Mouse (Mus musculus): ENCODE measurements around the gene Sp1. TPM values are rescaled to one million over a fixed set of nuclear protein-coding genes. Genes with fewer than 3 reads are reported as not detected.

Sp1 gene
- polyA plus RNA-seq (2015; fragmentation: Nextera tagmentation; extraction: Ambion mirVana), result 4.4 and 4.7 TPM in 2 replicates

- H3K27ac ChIP-seq (replicated peaks), result peak within 1 kb of the TSS; percentile 100
- no peak; the same call in 1 of the 2 replicates for TF ChIP-seq CTCF (IDR thresholded peaks at IDR 0.05; ENCODE audit: low read depth)
- TF ChIP-seq EP300 (optimal IDR thresholded peaks at IDR 0.05), result peak; percentile 96
- H3K4me2 ChIP-seq (replicated peaks; ENCODE audit: low read depth), result peak within 1 kb of the TSS; percentile 55
- DNase-seq (ENCODE audit: low spot score) (peak; percentile 99), ATAC-seq (ENCODE audit: low FRiP score, low TSS enrichment) (peak; percentile 96)
- H3K9me3 ChIP-seq (ENCODE audit: control insufficient read depth, low read length), result no peaks in the 10 kb centered on the region
- H3K27me3 ChIP-seq (ENCODE audit: control insufficient read depth, insufficient read depth, low read length), result no peaks in the 10 kb centered on the region
- WGBS, result under 1% methylated on average over 37 of the region's 38 CpGs
- H3K4me3 ChIP-seq (ENCODE audit: low read depth, low read length), result peak within 1 kb of the TSS; percentile 73
- H3K9ac ChIP-seq (ENCODE audit: low read length), result peak within 1 kb of the TSS; percentile 93
- peaks cover 22% of the 10 kb centered on the region for H3K36me3 ChIP-seq (ENCODE audit: control insufficient read depth, insufficient read depth, low read length)
- 0 out of 2 replicates have a peak, but pooled peaks cover 3% of the 10 kb centered on the region for H3K4me1 ChIP-seq (replicated peaks; ENCODE audit: control insufficient read depth, insufficient read depth)
These were observed at the start of gene Sp1 for GRCm38 (mm10) chr15:102405489-102406195. Gene Sp1 (plus strand): TSS chr15:102406143.

GRCm38 (mm10) chr15:102356501-102357325, 49.2 kb upstream of the Sp1 start:
- ATAC-seq (ENCODE audit: low FRiP score, low TSS enrichment) (no peak), DNase-seq (ENCODE audit: low spot score) (no peak)
- no peaks in the 10 kb centered on the region for H3K36me3 ChIP-seq (ENCODE audit: control insufficient read depth, insufficient read depth, low read length)
- no peaks in the 10 kb centered on the region for H3K9me3 ChIP-seq (ENCODE audit: control insufficient read depth, low read length)
- 66% methylated on average over 16 of the region's 16 CpGs for WGBS
- no peak overlapping the region for H3K4me3 ChIP-seq (ENCODE audit: low read depth, low read length)
- H3K27me3 ChIP-seq (ENCODE audit: control insufficient read depth, insufficient read depth, low read length), result no peaks in the 10 kb centered on the region
- no peak overlapping the region; the same call in 1 of the 2 replicates for H3K4me2 ChIP-seq (replicated peaks; ENCODE audit: low read depth)
- H3K27ac ChIP-seq (replicated peaks), result no peak overlapping the region
- H3K9ac ChIP-seq (ENCODE audit: low read length), result no peak overlapping the region
- TF ChIP-seq CTCF (IDR thresholded peaks at IDR 0.05; ENCODE audit: low read depth) (no peak), EP300 (optimal IDR thresholded peaks at IDR 0.05) (no peak)
- H3K4me1 ChIP-seq (replicated peaks; ENCODE audit: control insufficient read depth, insufficient read depth), result 0 out of 2 replicates have a peak, but pooled peaks cover 3% of the 10 kb centered on the region

- Histone ChIP-seq H3K27ac (replicated peaks) (no peak overlapping the region), H3K36me3 (ENCODE audit: control insufficient read depth, insufficient read depth, low read length) (no peaks in the 10 kb centered on the region), H3K9ac (ENCODE audit: low read length) (0 out of 2 replicates have a peak overlapping the region, but pooled peaks have one; percentile 8), H3K4me3 (ENCODE audit: low read depth, low read length) (no peak overlapping the region), H3K4me2 (replicated peaks; ENCODE audit: low read depth) (no peak overlapping the region), H3K4me1 (replicated peaks; ENCODE audit: control insufficient read depth, insufficient read depth) (0 out of 2 replicates have a peak, but pooled peaks cover 3% of the 10 kb centered on the region), H3K9me3 (ENCODE audit: control insufficient read depth, low read length) (no peaks in the 10 kb centered on the region), H3K27me3 (ENCODE audit: control insufficient read depth, insufficient read depth, low read length) (no peaks in the 10 kb centered on the region)
- WGBS, result 10% methylated on average over 25 of the region's 25 CpGs
- DNase-seq (ENCODE audit: low spot score) (peak; percentile 44), ATAC-seq (ENCODE audit: low FRiP score, low TSS enrichment) (no peak)
- TF ChIP-seq CTCF (IDR thresholded peaks at IDR 0.05; ENCODE audit: low read depth), result peak; percentile 25; the same call in 1 of the 2 replicates
- no peak for TF ChIP-seq EP300 (optimal IDR thresholded peaks at IDR 0.05)
These were observed 47.8 kb upstream of the Sp1 start for GRCm38 (mm10) chr15:102358126-102358525.

- H3K4me3 ChIP-seq (ENCODE audit: low read depth, low read length), result no peak overlapping the region
- no peaks in the 10 kb centered on the region for H3K27me3 ChIP-seq (ENCODE audit: control insufficient read depth, insufficient read depth, low read length)
- ATAC-seq (ENCODE audit: low FRiP score, low TSS enrichment), result no peak
- H3K4me1 ChIP-seq (replicated peaks; ENCODE audit: control insufficient read depth, insufficient read depth), result 0 out of 2 replicates have a peak, but pooled peaks cover 3% of the 10 kb centered on the region
- no peak overlapping the region for H3K4me2 ChIP-seq (replicated peaks; ENCODE audit: low read depth)
- 32% methylated on average over 5 of the region's 5 CpGs for WGBS
- TF ChIP-seq EP300 (optimal IDR thresholded peaks at IDR 0.05) (no peak), CTCF (IDR thresholded peaks at IDR 0.05; ENCODE audit: low read depth) (no peak)
- no peaks in the 10 kb centered on the region for H3K36me3 ChIP-seq (ENCODE audit: control insufficient read depth, insufficient read depth, low read length)
- H3K27ac ChIP-seq (replicated peaks), result no peak overlapping the region
- no peaks in the 10 kb centered on the region for H3K9me3 ChIP-seq (ENCODE audit: control insufficient read depth, low read length)
- no peak for DNase-seq (ENCODE audit: low spot score)
- no peak overlapping the region for H3K9ac ChIP-seq (ENCODE audit: low read length)
These were observed 47.1 kb upstream of the Sp1 start for GRCm38 (mm10) chr15:102358834-102359233.

- WGBS, result 9% methylated on average over 12 of the region's 14 CpGs
- ATAC-seq (ENCODE audit: low FRiP score, low TSS enrichment), result no peak
- TF ChIP-seq EP300 (optimal IDR thresholded peaks at IDR 0.05) (no peak), CTCF (IDR thresholded peaks at IDR 0.05; ENCODE audit: low read depth) (peak; percentile 26; the same call in 1 of the 2 replicates)
- H3K36me3 ChIP-seq (ENCODE audit: control insufficient read depth, insufficient read depth, low read length), result no peaks in the 10 kb centered on the region
- peak overlapping the region; percentile 58; the same call in 1 of the 2 replicates for H3K27ac ChIP-seq (replicated peaks)
- 0 out of 2 replicates have a peak, but pooled peaks cover 3% of the 10 kb centered on the region for H3K4me1 ChIP-seq (replicated peaks; ENCODE audit: control insufficient read depth, insufficient read depth)
- H3K4me3 ChIP-seq (ENCODE audit: low read depth, low read length), result peak overlapping the region; percentile 6; the same call in 1 of the 2 replicates
- H3K4me2 ChIP-seq (replicated peaks; ENCODE audit: low read depth), result peak overlapping the region; percentile 50
- no peaks in the 10 kb centered on the region for H3K9me3 ChIP-seq (ENCODE audit: control insufficient read depth, low read length)
- DNase-seq (ENCODE audit: low spot score), result no peak
- H3K27me3 ChIP-seq (ENCODE audit: control insufficient read depth, insufficient read depth, low read length), result no peaks in the 10 kb centered on the region
- peak overlapping the region; percentile 45 for H3K9ac ChIP-seq (ENCODE audit: low read length)
These were observed 43.3 kb upstream of the Sp1 start for GRCm38 (mm10) chr15:102362648-102363047.

All from stomach, postnatal 0 days (tissue).